Mouse (Mus musculus): ENCODE measurements around the gene Stk35. TPM values are rescaled to one million over a fixed set of nuclear protein-coding genes. Genes with fewer than 3 reads are reported as not detected.

Stk35 gene
- polyA plus RNA-seq, 1 experiment from 2014 or later = 14.3 TPM

- H3K27me3 ChIP-seq (ENCODE audit: control insufficient read depth, insufficient read depth, low read length) = no peaks in the 10 kb centered on the region
- ATAC-seq (ENCODE audit: low FRiP score) (no peak), DNase-seq (ENCODE audit: low spot score) (no peak)
- H3K4me2 ChIP-seq (replicated peaks; ENCODE audit: low read depth, low read length) = no peak overlapping the region
- 0 out of 2 replicates have a peak, but pooled peaks cover 3% of the 10 kb centered on the region for H3K36me3 ChIP-seq (ENCODE audit: control insufficient read depth, insufficient read depth, low read length)
- 95% methylated on average over 7 of the region's 7 CpGs for WGBS
- no peak overlapping the region for H3K27ac ChIP-seq (ENCODE audit: low read depth, low read length)
- H3K9me3 ChIP-seq (ENCODE audit: control insufficient read depth, low read length) = no peaks in the 10 kb centered on the region
- no peak overlapping the region for H3K4me3 ChIP-seq (ENCODE audit: low read depth, low read length)
- H3K9ac ChIP-seq (ENCODE audit: low read depth, low read length) = no peak overlapping the region
- H3K4me1 ChIP-seq (replicated peaks; ENCODE audit: control insufficient read depth, insufficient read depth, low read length) = no peaks in the 10 kb centered on the region
These were observed 10.2 kb downstream of the Stk35 start for GRCm38 (mm10) chr2:129810563-129810962.

GRCm38 (mm10) chr2:129814033-129814432, 13.7 kb downstream of the Stk35 start:
- H3K4me1 ChIP-seq (replicated peaks; ENCODE audit: control insufficient read depth, insufficient read depth, low read length) = no peaks in the 10 kb centered on the region
- 94% methylated on average over 3 of the region's 3 CpGs for WGBS
- ATAC-seq (ENCODE audit: low FRiP score) (no peak), DNase-seq (ENCODE audit: low spot score) (no peak)
- H3K9me3 ChIP-seq (ENCODE audit: control insufficient read depth, low read length) = no peaks in the 10 kb centered on the region
- no peak overlapping the region for H3K27ac ChIP-seq (ENCODE audit: low read depth, low read length)
- 0 out of 2 replicates have a peak, but pooled peaks cover 3% of the 10 kb centered on the region for H3K36me3 ChIP-seq (ENCODE audit: control insufficient read depth, insufficient read depth, low read length)
- H3K27me3 ChIP-seq (ENCODE audit: control insufficient read depth, insufficient read depth, low read length) = no peaks in the 10 kb centered on the region
- H3K4me3 ChIP-seq (ENCODE audit: low read depth, low read length) = no peak overlapping the region
- H3K9ac ChIP-seq (ENCODE audit: low read depth, low read length) = no peak overlapping the region
- H3K4me2 ChIP-seq (replicated peaks; ENCODE audit: low read depth, low read length) = no peak overlapping the region

- Histone ChIP-seq H3K4me2 (replicated peaks; ENCODE audit: low read depth, low read length) (no peak overlapping the region), H3K27ac (ENCODE audit: low read depth, low read length) (no peak overlapping the region), H3K4me3 (ENCODE audit: low read depth, low read length) (no peak overlapping the region), H3K9ac (ENCODE audit: low read depth, low read length) (no peak overlapping the region), H3K36me3 (ENCODE audit: control insufficient read depth, insufficient read depth, low read length) (0 out of 2 replicates have a peak, but pooled peaks cover 3% of the 10 kb centered on the region), H3K4me1 (replicated peaks; ENCODE audit: control insufficient read depth, insufficient read depth, low read length) (no peaks in the 10 kb centered on the region), H3K27me3 (ENCODE audit: control insufficient read depth, insufficient read depth, low read length) (no peaks in the 10 kb centered on the region), H3K9me3 (ENCODE audit: control insufficient read depth, low read length) (no peaks in the 10 kb centered on the region)
- no peak for ATAC-seq (ENCODE audit: low FRiP score)
- DNase-seq (ENCODE audit: low spot score) = no peak
- 72% methylated on average over 2 of the region's 2 CpGs for WGBS
These were observed 14.8 kb downstream of the Stk35 start for GRCm38 (mm10) chr2:129815076-129815475.

GRCm38 (mm10) chr2:129817603-129818257, 17.4 kb downstream of the Stk35 start:
- H3K27me3 ChIP-seq (ENCODE audit: control insufficient read depth, insufficient read depth, low read length) = no peaks in the 10 kb centered on the region
- H3K9me3 ChIP-seq (ENCODE audit: control insufficient read depth, low read length) = no peaks in the 10 kb centered on the region
- 0 out of 2 replicates have a peak, but pooled peaks cover 3% of the 10 kb centered on the region for H3K36me3 ChIP-seq (ENCODE audit: control insufficient read depth, insufficient read depth, low read length)
- ATAC-seq (ENCODE audit: low FRiP score) = no peak
- no peaks in the 10 kb centered on the region for H3K4me1 ChIP-seq (replicated peaks; ENCODE audit: control insufficient read depth, insufficient read depth, low read length)
- DNase-seq (ENCODE audit: low spot score) = no peak
- no peak overlapping the region for H3K4me3 ChIP-seq (ENCODE audit: low read depth, low read length)
- no peak overlapping the region for H3K4me2 ChIP-seq (replicated peaks; ENCODE audit: low read depth, low read length)
- 91% methylated on average over 5 of the region's 5 CpGs for WGBS
- H3K27ac ChIP-seq (ENCODE audit: low read depth, low read length) = no peak overlapping the region
- H3K9ac ChIP-seq (ENCODE audit: low read depth, low read length) = no peak overlapping the region

GRCm38 (mm10) chr2:129818868-129819267, 18.6 kb downstream of the Stk35 start:
- no peaks in the 10 kb centered on the region for H3K4me1 ChIP-seq (replicated peaks; ENCODE audit: control insufficient read depth, insufficient read depth, low read length)
- ATAC-seq (ENCODE audit: low FRiP score) = no peak
- H3K36me3 ChIP-seq (ENCODE audit: control insufficient read depth, insufficient read depth, low read length) = 0 out of 2 replicates have a peak, but pooled peaks cover 3% of the 10 kb centered on the region
- no peak overlapping the region for H3K4me3 ChIP-seq (ENCODE audit: low read depth, low read length)
- H3K27me3 ChIP-seq (ENCODE audit: control insufficient read depth, insufficient read depth, low read length) = no peaks in the 10 kb centered on the region
- H3K4me2 ChIP-seq (replicated peaks; ENCODE audit: low read depth, low read length) = no peak overlapping the region
- DNase-seq (ENCODE audit: low spot score) = no peak
- 91% methylated on average over 2 of the region's 2 CpGs for WGBS
- H3K27ac ChIP-seq (ENCODE audit: low read depth, low read length) = no peak overlapping the region
- no peak overlapping the region for H3K9ac ChIP-seq (ENCODE audit: low read depth, low read length)
- no peaks in the 10 kb centered on the region for H3K9me3 ChIP-seq (ENCODE audit: control insufficient read depth, low read length)

GRCm38 (mm10) chr2:129819531-129819930, 19.2 kb downstream of the Stk35 start:
- H3K9me3 ChIP-seq (ENCODE audit: control insufficient read depth, low read length) = no peaks in the 10 kb centered on the region
- DNase-seq (ENCODE audit: low spot score) = no peak
- 0 out of 2 replicates have a peak, but pooled peaks cover 3% of the 10 kb centered on the region for H3K36me3 ChIP-seq (ENCODE audit: control insufficient read depth, insufficient read depth, low read length)
- no peak overlapping the region for H3K4me2 ChIP-seq (replicated peaks; ENCODE audit: low read depth, low read length)
- no peak overlapping the region for H3K9ac ChIP-seq (ENCODE audit: low read depth, low read length)
- H3K4me1 ChIP-seq (replicated peaks; ENCODE audit: control insufficient read depth, insufficient read depth, low read length) = no peaks in the 10 kb centered on the region
- WGBS = 82% methylated on average over 2 of the region's 2 CpGs
- H3K4me3 ChIP-seq (ENCODE audit: low read depth, low read length) = no peak overlapping the region
- H3K27ac ChIP-seq (ENCODE audit: low read depth, low read length) = no peak overlapping the region
- ATAC-seq (ENCODE audit: low FRiP score) = no peak
- H3K27me3 ChIP-seq (ENCODE audit: control insufficient read depth, insufficient read depth, low read length) = no peaks in the 10 kb centered on the region

- Histone ChIP-seq H3K4me3 (ENCODE audit: low read depth, low read length) (no peak overlapping the region), H3K4me2 (replicated peaks; ENCODE audit: low read depth, low read length) (no peak overlapping the region), H3K9ac (ENCODE audit: low read depth, low read length) (no peak overlapping the region), H3K27me3 (ENCODE audit: control insufficient read depth, insufficient read depth, low read length) (no peaks in the 10 kb centered on the region), H3K27ac (ENCODE audit: low read depth, low read length) (no peak overlapping the region), H3K36me3 (ENCODE audit: control insufficient read depth, insufficient read depth, low read length) (0 out of 2 replicates have a peak, but pooled peaks cover 3% of the 10 kb centered on the region), H3K9me3 (ENCODE audit: control insufficient read depth, low read length) (no peaks in the 10 kb centered on the region), H3K4me1 (replicated peaks; ENCODE audit: control insufficient read depth, insufficient read depth, low read length) (no peaks in the 10 kb centered on the region)
- 93% methylated on average over 1 of the region's 1 CpGs for WGBS
- no peak for DNase-seq (ENCODE audit: low spot score)
- no peak for ATAC-seq (ENCODE audit: low FRiP score)
These were observed 19.6 kb downstream of the Stk35 start for GRCm38 (mm10) chr2:129819951-129820350.

- Histone ChIP-seq H3K27me3 (ENCODE audit: control insufficient read depth, insufficient read depth, low read length) (no peaks in the 10 kb centered on the region), H3K9ac (ENCODE audit: low read depth, low read length) (no peak overlapping the region), H3K9me3 (ENCODE audit: control insufficient read depth, low read length) (no peaks in the 10 kb centered on the region), H3K27ac (ENCODE audit: low read depth, low read length) (no peak overlapping the region), H3K4me3 (ENCODE audit: low read depth, low read length) (no peak overlapping the region), H3K4me2 (replicated peaks; ENCODE audit: low read depth, low read length) (no peak overlapping the region), H3K36me3 (ENCODE audit: control insufficient read depth, insufficient read depth, low read length) (0 out of 2 replicates have a peak, but pooled peaks cover 3% of the 10 kb centered on the region), H3K4me1 (replicated peaks; ENCODE audit: control insufficient read depth, insufficient read depth, low read length) (no peaks in the 10 kb centered on the region)
- ATAC-seq (ENCODE audit: low FRiP score) = no peak
- no peak for DNase-seq (ENCODE audit: low spot score)
- 79% methylated on average over 8 of the region's 8 CpGs for WGBS
These were observed 20.7 kb downstream of the Stk35 start for GRCm38 (mm10) chr2:129821021-129821420.

GRCm38 (mm10) chr2:129821568-129821967, 21.3 kb downstream of the Stk35 start:
- ATAC-seq (ENCODE audit: low FRiP score) = no peak
- WGBS = 94% methylated on average over 5 of the region's 5 CpGs
- no peaks in the 10 kb centered on the region for H3K4me1 ChIP-seq (replicated peaks; ENCODE audit: control insufficient read depth, insufficient read depth, low read length)

More at GRCm38 (mm10) chr2:129821568-129821967, 21.3 kb downstream of the Stk35 start:
- no peak overlapping the region for H3K4me3 ChIP-seq (ENCODE audit: low read depth, low read length)
- H3K36me3 ChIP-seq (ENCODE audit: control insufficient read depth, insufficient read depth, low read length) = 0 out of 2 replicates have a peak, but pooled peaks cover 3% of the 10 kb centered on the region
- H3K9ac ChIP-seq (ENCODE audit: low read depth, low read length) = no peak overlapping the region
- H3K9me3 ChIP-seq (ENCODE audit: control insufficient read depth, low read length) = no peaks in the 10 kb centered on the region
- H3K27me3 ChIP-seq (ENCODE audit: control insufficient read depth, insufficient read depth, low read length) = no peaks in the 10 kb centered on the region
- no peak for DNase-seq (ENCODE audit: low spot score)
- no peak overlapping the region for H3K27ac ChIP-seq (ENCODE audit: low read depth, low read length)
- no peak overlapping the region for H3K4me2 ChIP-seq (replicated peaks; ENCODE audit: low read depth, low read length)

All from hindbrain, embryonic 11.5 days (tissue).